ENCODE assay signal across 12 mouse cellular contexts in the genomic region with DNA sequence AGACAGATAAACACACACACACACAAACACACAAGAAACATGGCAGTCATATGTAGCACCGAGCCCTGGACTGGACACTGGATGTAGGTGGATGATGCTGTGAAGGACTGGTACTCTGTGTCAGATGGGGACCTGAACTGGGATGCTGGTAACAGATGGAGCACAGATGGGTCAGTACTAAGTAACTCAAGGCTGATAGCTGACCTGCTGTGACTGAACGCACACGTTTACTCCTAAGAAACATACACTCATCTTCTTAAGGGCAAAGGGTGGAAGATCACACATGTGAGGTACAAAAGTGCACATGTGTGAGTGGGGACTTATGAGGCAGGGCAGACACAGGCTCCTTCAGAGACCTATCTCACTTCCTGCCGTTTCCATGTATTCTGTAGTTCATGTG. TPM values are rescaled to one million over a fixed set of nuclear protein-coding genes. Genes with fewer than 3 reads are reported as not detected.
DNase-seq lines count a peak whose midpoint lies in the region; ATAC-seq lines count a peak whose summit lies in the region.
"Had no signal": no experiment of that assay in that cellular context is flagged by ENCODE, and none has a peak within 500 bp of the region (broad histone marks: within the 10 kb centered on the region; RNA-seq: fewer than 3 reads in every experiment).

No protein-coding gene starts in this region.

- no peak overlapping the region for H3K4me2 ChIP-seq in kidney, embryonic 16.5 days (replicated peaks; ENCODE audit: low read depth, low read length)
- H3K4me2 ChIP-seq in forebrain, embryonic 11.5 days (ENCODE audit: low read depth, low read length, severe bottlenecking) = no peak overlapping the region
- H3K4me2 ChIP-seq: midbrain, embryonic 12.5 days had no signal

- no peaks in the 10 kb centered on the region for H3K27me3 ChIP-seq in heart, embryonic 10.5 days (ENCODE audit: insufficient read depth, poor library complexity, severe bottlenecking)
- H3K27me3 ChIP-seq in kidney, embryonic 16.5 days (ENCODE audit: insufficient read depth, low read length) = no peaks in the 10 kb centered on the region
- H3K27me3 ChIP-seq in forebrain, embryonic 11.5 days (ENCODE audit: control insufficient read depth, insufficient read depth, low read length) = no peaks in the 10 kb centered on the region
- H3K27me3 ChIP-seq: midbrain, embryonic 12.5 days had no signal

- WGBS in heart, embryonic 10.5 days = 82% methylated on average over 4 of the region's 4 CpGs
- 73% methylated on average over 4 of the region's 4 CpGs for WGBS in kidney, embryonic 16.5 days
- 84% methylated on average over 4 of the region's 4 CpGs for WGBS in forebrain, embryonic 11.5 days

- no peak overlapping the region for H3K4me3 ChIP-seq in heart, embryonic 10.5 days
- no peak overlapping the region for H3K4me3 ChIP-seq in kidney, embryonic 16.5 days (ENCODE audit: low read length)
- H3K4me3 ChIP-seq in forebrain, embryonic 11.5 days (ENCODE audit: low read depth, low read length) = no peak overlapping the region
- H3K4me3 ChIP-seq: midbrain, embryonic 12.5 days had no signal

- no peak for ATAC-seq in kidney, embryonic 16.5 days (ENCODE audit: low FRiP score, low TSS enrichment)
- no peak for ATAC-seq in forebrain, embryonic 11.5 days (replicated peaks; ENCODE audit: low FRiP score)

- DNase-seq in heart, embryonic 10.5 days (ENCODE audit: low spot score) = no peak
- DNase-seq in heart, adult 9 months (ENCODE audit: low spot score in 2 of 2) = no peak
- no peak for DNase-seq in kidney, adult 8-10 months
- DNase-seq in brain, adult 2 months (ENCODE audit: low read depth, low spot score) = peak; percentile 78
- peak; percentile 64 to 69 for DNase-seq in cerebellum, postnatal 25 days
- no peak for DNase-seq in left cerebral cortex, postnatal 25 days (ENCODE audit: low spot score in 2 of 2)
- DNase-seq in forebrain, embryonic 11.5 days (ENCODE audit: low spot score) = no peak
- DNase-seq: embryo, embryonic 11 days; layer of hippocampus, adult 9-11 months; lung, adult 2 months had no signal

- no peaks in the 10 kb centered on the region for H3K9me3 ChIP-seq in heart, embryonic 10.5 days
- H3K9me3 ChIP-seq in kidney, embryonic 16.5 days (ENCODE audit: low read length) = no peaks in the 10 kb centered on the region
- H3K9me3 ChIP-seq in forebrain, embryonic 11.5 days (ENCODE audit: control insufficient read depth, low read length) = no peaks in the 10 kb centered on the region
- H3K9me3 ChIP-seq: midbrain, embryonic 12.5 days had no signal

- H3K4me1 ChIP-seq in heart, embryonic 10.5 days = peaks cover 95% of the 10 kb centered on the region
- H3K4me1 ChIP-seq in kidney, embryonic 16.5 days (ENCODE audit: insufficient read depth, low read length) = peaks cover 32% of the 10 kb centered on the region
- peaks cover 7% of the 10 kb centered on the region; the same call in 1 of the 2 replicates for H3K4me1 ChIP-seq in forebrain, embryonic 11.5 days (replicated peaks; ENCODE audit: control insufficient read depth, insufficient read depth, low read length)

- peak overlapping the region; percentile 63 for H3K27ac ChIP-seq in heart, embryonic 10.5 days
- H3K27ac ChIP-seq in kidney, embryonic 16.5 days (ENCODE audit: low read length) = peak overlapping the region; percentile 44; the same call in 1 of the 2 replicates
- H3K27ac ChIP-seq in forebrain, embryonic 11.5 days (ENCODE audit: low read depth, low read length) = no peak overlapping the region
- H3K27ac ChIP-seq: midbrain, embryonic 12.5 days had no signal

- peaks cover 6% of the 10 kb centered on the region; the same call in 1 of the 2 replicates for H3K36me3 ChIP-seq in heart, embryonic 10.5 days
- H3K36me3 ChIP-seq in kidney, embryonic 16.5 days (ENCODE audit: insufficient read depth, low read length) = no peaks in the 10 kb centered on the region
- no peaks in the 10 kb centered on the region for H3K36me3 ChIP-seq in forebrain, embryonic 11.5 days (ENCODE audit: control insufficient read depth, insufficient read depth, low read length)

- H3K9ac ChIP-seq in kidney, embryonic 16.5 days (replicated peaks; ENCODE audit: low read length) = no peak overlapping the region
- H3K9ac ChIP-seq in forebrain, embryonic 11.5 days (ENCODE audit: low read length) = no peak overlapping the region
- H3K9ac ChIP-seq: midbrain, embryonic 12.5 days had no signal

- intact Hi-C loops in left cerebral cortex, postnatal 25 days (cut with DNase I) = no loop called here

RNA-seq across cellular contexts. Expression of gene Sipa1l2, which starts 50.7 kb away (rescaled TPM):
- polyA plus RNA-seq in heart, embryonic 10.5 days (2016; fragmentation: Nextera tagmentation; extraction: Ambion mirVana) = 24.9 and 32.6 TPM in 2 replicates
- 18.1 and 18.3 TPM in 2 replicates for polyA plus RNA-seq in kidney, embryonic 16.5 days (2015; fragmentation: Nextera tagmentation; extraction: Ambion mirVana)
- total RNA-seq in left cerebral cortex, postnatal 25 days (2021) = 10 to 100 TPM; 39.6 to 40.6 TPM
- polyA plus RNA-seq in forebrain, embryonic 11.5 days (2014; fragmentation: Nextera tagmentation; extraction: Ambion mirVana) = 19.9 and 23.3 TPM in 2 replicates

Comparison
In these comparisons a context has a peak if more than half of its experiments do, and no peak if none do; other contexts are left out.
1. DNase-seq: peak in brain, adult 2 months (single experiment) and cerebellum, postnatal 25 days (2 of 2); none in heart, embryonic 10.5 days (single experiment), heart, adult 9 months (0 of 2), kidney, adult 8-10 months (0 of 2), left cerebral cortex, postnatal 25 days (0 of 2) and forebrain, embryonic 11.5 days (single experiment).